Mouse (Mus musculus) heart, embryonic 13.5 days (tissue): Measurements from ENCODE around the gene Tshr. TPM values are rescaled to one million over a fixed set of nuclear protein-coding genes. Genes with fewer than 3 reads are reported as not detected.
"Not testable (repeated sequence)": the region's sequence is repeated elsewhere in the genome, so short reads cannot be mapped to it uniquely, and the experiment has no call there.

Experiments used
- ATAC-seq: fragments of 200-750 bp; cut with Nextera tagmentation; 2 replicates; pipeline ENCODE4 v1.8.0; 2017; ENCODE audit warnings: moderate TSS enrichment; ENCODE audit not compliant: insufficient number of reproducible peaks, low FRiP score, low TSS enrichment; ENCODE audit errors: extremely low read depth
- H3K27ac ChIP-seq: fragments of 300-500 bp; sonication (generic); replicated peaks from 2 replicates; pipeline ENCODE4 v1.5.1; 2015; ENCODE audit warnings: moderate library complexity, mild to moderate bottlenecking, inconsistent platforms
- H3K27me3 ChIP-seq: fragments of 300-500 bp; sonication (generic); replicated peaks from 2 replicates; pipeline ENCODE4 v1.6.1; 2015; ENCODE audit warnings: mild to moderate bottlenecking, inconsistent platforms
- H3K36me3 ChIP-seq: fragments of 300-500 bp; sonication (generic); 2 replicates; pipeline ENCODE4 v1.6.1; 2015; ENCODE audit warnings: mild to moderate bottlenecking, inconsistent platforms
- H3K4me1 ChIP-seq: fragments of 300-500 bp; sonication (generic); 2 replicates; pipeline ENCODE4 v1.6.1; 2015; ENCODE audit warnings: inconsistent platforms
- H3K4me2 ChIP-seq: fragments of 300-500 bp; sonication (generic); 2 replicates; pipeline ENCODE4 v1.6.1; 2015; ENCODE audit warnings: inconsistent platforms, mild to moderate bottlenecking, moderate library complexity
- H3K4me3 ChIP-seq: fragments of 300-500 bp; sonication (generic); 2 replicates; pipeline ENCODE4 v1.5.1; 2015; ENCODE audit warnings: moderate library complexity, mild to moderate bottlenecking, inconsistent platforms
- H3K9ac ChIP-seq: fragments of 300-500 bp; sonication (generic); 2 replicates; pipeline ENCODE4 v1.6.1; 2015; ENCODE audit warnings: inconsistent platforms, mild to moderate bottlenecking, moderate library complexity
- H3K9me3 ChIP-seq: fragments of 300-500 bp; sonication (generic); 2 replicates; pipeline ENCODE4 v1.6.1; 2016; ENCODE audit warnings: inconsistent platforms
- WGBS: fragments of 180-500 bp; shearing (Covaris S2); methylation state at CpG from one replicate; pipeline ENCODE4 v1.1.7; 2015; ENCODE audit warnings: mixed read lengths; 5-methylcytosine and 5-hydroxymethylcytosine counted together
- polyA plus RNA-seq: library from polyadenylated mRNA; unstranded; fragments of >200 nt; fragmentation: Nextera tagmentation; extraction: Ambion mirVana; gene quantifications from 2 replicates; pipeline ENCODE4 v1.2.1, GENCODE M21; 2015

The Tshr gene
- polyA plus RNA-seq, 1 experiment from 2014 or later: 0.11 TPM

DNA sequence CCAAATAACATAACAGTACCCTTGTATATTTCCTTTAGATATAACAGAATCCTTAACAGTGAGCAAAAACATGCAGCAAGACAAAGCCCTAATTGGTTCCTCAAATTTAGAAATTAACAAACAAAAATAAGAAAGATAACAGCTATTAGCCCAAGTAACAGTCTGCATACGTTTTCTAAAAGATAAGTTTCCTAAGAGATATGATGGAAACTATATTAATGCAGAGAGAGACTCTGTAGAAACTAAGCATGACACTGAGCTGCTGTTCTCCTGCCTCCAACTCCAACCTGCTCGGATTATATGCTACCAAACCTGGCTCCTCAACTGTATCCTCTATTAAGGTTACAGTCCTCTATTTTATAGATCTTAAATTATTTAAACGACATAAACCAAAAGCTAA is 184.9 kb downstream of the Tshr start:
- no peak for ATAC-seq
- H3K27ac ChIP-seq: no peak overlapping the region
- no peak overlapping the region for H3K9ac ChIP-seq
- no peaks in the 10 kb centered on the region for H3K27me3 ChIP-seq
- no peak overlapping the region for H3K4me3 ChIP-seq
- no peaks in the 10 kb centered on the region for H3K9me3 ChIP-seq
- WGBS: 76% methylated on average over 3 of the region's 3 CpGs
- H3K4me2 ChIP-seq: no peak overlapping the region
- H3K4me1 ChIP-seq: no peaks in the 10 kb centered on the region
- peaks cover 90% of the 10 kb centered on the region for H3K36me3 ChIP-seq

GRCm38 (mm10) chr12:91571708-91572107 is 187.3 kb downstream of the Tshr start:
- WGBS: 82% methylated on average over 2 of the region's 2 CpGs
- Histone ChIP-seq H3K27ac (no peak overlapping the region), H3K36me3 (peaks cover 90% of the 10 kb centered on the region), H3K4me2 (no peak overlapping the region), H3K9ac (no peak overlapping the region), H3K27me3 (no peaks in the 10 kb centered on the region), H3K4me1 (no peaks in the 10 kb centered on the region), H3K4me3 (no peak overlapping the region), H3K9me3 (no peaks in the 10 kb centered on the region)
- no peak for ATAC-seq

DNA sequence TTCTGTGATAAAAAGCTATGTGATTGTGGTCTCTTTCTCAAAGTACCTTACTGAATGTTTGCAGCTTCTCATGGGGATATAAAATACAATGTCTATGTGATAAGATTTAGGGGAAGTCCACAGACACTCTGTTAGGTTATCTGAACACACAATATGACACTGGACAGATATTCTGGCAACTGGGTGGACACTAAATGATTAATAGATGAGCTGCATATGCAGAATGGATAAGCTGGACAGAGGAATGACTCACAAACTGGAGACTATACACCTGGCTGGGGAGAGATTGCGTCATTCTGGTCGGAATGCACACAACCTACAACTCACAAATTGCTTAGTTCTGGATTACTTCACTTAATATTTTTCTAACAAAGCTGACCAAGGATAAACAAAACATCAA is 195.3 kb downstream of the Tshr start:
- Histone ChIP-seq H3K4me3 (no peak overlapping the region), H3K27ac (no peak overlapping the region), H3K9ac (no peak overlapping the region), H3K4me2 (no peak overlapping the region), H3K9me3 (no peaks in the 10 kb centered on the region), H3K4me1 (peaks cover 35% of the 10 kb centered on the region), H3K27me3 (no peaks in the 10 kb centered on the region), H3K36me3 (peaks cover 77% of the 10 kb centered on the region)
- no peak for ATAC-seq
- 95% methylated on average over 2 of the region's 2 CpGs for WGBS

- H3K4me3 ChIP-seq: no peak overlapping the region
- H3K27me3 ChIP-seq: no peaks in the 10 kb centered on the region
- no peak for ATAC-seq
- H3K36me3 ChIP-seq: peaks cover 78% of the 10 kb centered on the region
- H3K9me3 ChIP-seq: no peaks in the 10 kb centered on the region
- H3K9ac ChIP-seq: no peak overlapping the region
- H3K27ac ChIP-seq: no peak overlapping the region
- peaks cover 35% of the 10 kb centered on the region for H3K4me1 ChIP-seq
- H3K4me2 ChIP-seq: no peak overlapping the region
- WGBS: 84% methylated on average over 6 of the region's 6 CpGs
These were observed 197.1 kb downstream of the Tshr start for GRCm38 (mm10) chr12:91581204-91582070.

DNA sequence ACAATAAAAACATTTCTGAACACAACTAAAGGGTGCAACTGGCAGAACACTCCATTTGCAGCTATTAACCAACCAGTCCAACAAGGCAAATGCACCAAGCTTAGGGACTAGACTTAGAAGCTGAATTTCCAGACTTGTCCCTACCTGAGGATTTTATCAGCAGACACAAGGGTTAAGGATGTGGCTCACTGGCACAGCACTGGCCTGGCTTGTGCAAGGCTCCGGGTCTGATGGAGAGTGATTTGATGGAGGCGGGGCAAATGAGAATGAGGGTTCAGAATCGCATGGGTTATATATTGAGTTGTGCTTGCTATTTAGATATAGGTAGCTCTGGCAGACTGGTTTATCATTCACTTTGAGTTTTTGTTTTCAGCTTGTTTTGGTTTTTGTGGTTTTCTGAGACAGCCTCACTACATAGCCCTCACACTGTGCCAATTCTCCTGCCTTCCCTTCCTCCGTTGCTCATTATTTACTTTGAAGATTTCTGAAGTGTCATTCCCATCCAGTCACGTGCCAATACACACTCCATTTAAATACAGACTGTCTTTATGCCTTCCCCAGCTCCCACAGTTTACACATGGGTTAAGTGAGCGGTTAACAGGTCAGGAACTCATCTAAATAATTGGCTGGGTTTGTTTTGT is 198.1 kb downstream of the Tshr start:
- Histone ChIP-seq H3K4me2 (no peak overlapping the region), H3K36me3 (peaks cover 71% of the 10 kb centered on the region), H3K4me3 (no peak overlapping the region), H3K27me3 (no peaks in the 10 kb centered on the region), H3K27ac (no peak overlapping the region), H3K9ac (no peak overlapping the region), H3K4me1 (peaks cover 42% of the 10 kb centered on the region), H3K9me3 (no peaks in the 10 kb centered on the region)
- ATAC-seq: no peak
- WGBS: 71% methylated on average over 6 of the region's 6 CpGs

GRCm38 (mm10) chr12:91583409-91583808 is 199.0 kb downstream of the Tshr start:
- peaks cover 45% of the 10 kb centered on the region for H3K4me1 ChIP-seq
- no peak overlapping the region for H3K9ac ChIP-seq
- H3K27me3 ChIP-seq: no peaks in the 10 kb centered on the region
- WGBS: 50% methylated on average over 6 of the region's 6 CpGs
- H3K9me3 ChIP-seq: no peaks in the 10 kb centered on the region
- no peak overlapping the region for H3K27ac ChIP-seq
- peak overlapping the region; percentile 35 for H3K4me2 ChIP-seq
- ATAC-seq: no peak
- H3K36me3 ChIP-seq: peaks cover 64% of the 10 kb centered on the region
- no peak overlapping the region for H3K4me3 ChIP-seq

GRCm38 (mm10) chr12:91585206-91585605 is 200.8 kb downstream of the Tshr start:
- no peak overlapping the region for H3K4me2 ChIP-seq
- no peak for ATAC-seq
- no peak overlapping the region for H3K9ac ChIP-seq
- H3K4me1 ChIP-seq: peaks cover 45% of the 10 kb centered on the region
- no peaks in the 10 kb centered on the region for H3K27me3 ChIP-seq
- 94% methylated on average over 3 of the region's 3 CpGs for WGBS
- peaks cover 51% of the 10 kb centered on the region for H3K36me3 ChIP-seq
- H3K27ac ChIP-seq: no peak overlapping the region
- H3K4me3 ChIP-seq: no peak overlapping the region
- no peaks in the 10 kb centered on the region for H3K9me3 ChIP-seq

- not testable (repeated sequence) for H3K27me3 ChIP-seq, H3K27ac ChIP-seq, H3K9ac ChIP-seq, H3K4me2 ChIP-seq, H3K9me3 ChIP-seq, H3K4me3 ChIP-seq, ATAC-seq
- Histone ChIP-seq H3K4me1 (peaks cover 47% of the 10 kb centered on the region), H3K36me3 (peaks cover 48% of the 10 kb centered on the region)
- WGBS: 94% methylated on average over 4 of the region's 4 CpGs
These were observed 201.5 kb downstream of the Tshr start for GRCm38 (mm10) chr12:91585815-91586214.

DNA sequence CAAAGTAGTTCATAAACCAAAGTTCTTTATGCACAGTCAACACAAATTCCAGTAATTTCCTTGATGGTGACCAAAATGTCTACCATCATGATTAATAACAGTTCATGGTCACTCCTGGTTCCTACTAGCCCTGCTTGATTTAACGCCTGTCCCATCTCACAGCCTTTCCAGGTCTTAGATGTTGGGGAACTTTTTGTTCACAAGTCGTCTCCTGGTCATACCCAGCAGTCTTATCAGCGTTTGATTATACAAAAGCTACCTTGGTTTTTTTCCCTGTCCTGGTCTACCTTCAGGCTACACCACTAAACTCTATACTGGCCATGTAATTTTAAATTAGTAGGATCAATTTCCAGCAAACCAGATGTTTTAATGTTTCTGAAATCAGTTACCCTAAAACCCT is 202.7 kb downstream of the Tshr start:
- WGBS: 54% methylated on average over 3 of the region's 3 CpGs
- Histone ChIP-seq H3K27me3 (no peaks in the 10 kb centered on the region), H3K4me2 (peak overlapping the region; percentile 76), H3K9ac (peak overlapping the region; percentile 100), H3K36me3 (peaks cover 38% of the 10 kb centered on the region), H3K27ac (no peak overlapping the region), H3K4me3 (peak overlapping the region; percentile 89), H3K9me3 (no peaks in the 10 kb centered on the region), H3K4me1 (peaks cover 42% of the 10 kb centered on the region)
- no peak for ATAC-seq

- H3K27me3 ChIP-seq: no peaks in the 10 kb centered on the region
- 28% methylated on average over 5 of the region's 5 CpGs for WGBS
These were observed 203.2 kb downstream of the Tshr start for GRCm38 (mm10) chr12:91587491-91588033.

GRCm38 (mm10) chr12:91588176-91588669 is 203.9 kb downstream of the Tshr start:
- Histone ChIP-seq H3K9ac (peak overlapping the region; percentile 100), H3K27me3 (no peaks in the 10 kb centered on the region), H3K36me3 (peaks cover 28% of the 10 kb centered on the region), H3K9me3 (no peaks in the 10 kb centered on the region), H3K4me3 (peak overlapping the region; percentile 89), H3K4me2 (peak overlapping the region; percentile 76), H3K27ac (peak overlapping the region; percentile 100), H3K4me1 (peaks cover 32% of the 10 kb centered on the region)
- peak; percentile 65 for ATAC-seq
- WGBS: under 1% methylated on average over 32 of the region's 32 CpGs

More at GRCm38 (mm10) chr12:91587491-91588033, 203.2 kb downstream of the Tshr start:
- H3K4me3 ChIP-seq: peak overlapping the region; percentile 89
- H3K4me2 ChIP-seq: peak overlapping the region; percentile 76
- peaks cover 39% of the 10 kb centered on the region for H3K4me1 ChIP-seq
- no peaks in the 10 kb centered on the region for H3K9me3 ChIP-seq
- H3K36me3 ChIP-seq: peaks cover 34% of the 10 kb centered on the region
- H3K27ac ChIP-seq: peak overlapping the region; percentile 100
- H3K9ac ChIP-seq: peak overlapping the region; percentile 100
- ATAC-seq: no peak
